Mouse (Mus musculus) heart, postnatal 0 days (tissue): ENCODE data around the gene Tspan17.
"Not testable (repeated sequence)": the region's sequence is repeated elsewhere in the genome, so short reads cannot be mapped to it uniquely, and the experiment has no call there.

Source experiments
- CTCF ChIP-seq: IDR thresholded peaks from 2 replicates; pipeline ENCODE4 v1.5.1; 2016; ENCODE audit warnings: antibody characterized with exemption, control low read depth, low read depth
- EP300 ChIP-seq: IDR thresholded peaks from 2 replicates; pipeline ENCODE4 v1.6.1; 2016; ENCODE audit warnings: antibody characterized with exemption, low read depth

- not testable (repeated sequence) for TF ChIP-seq CTCF, EP300
Observed at GRCm38 (mm10) chr13:54787591-54787990, 1.6 kb upstream of the Tspan17 start.
